Mouse (Mus musculus) adrenal gland, postnatal 36 days (tissue): ENCODE data around the gene Usp26. TPM values are rescaled to one million over a fixed set of nuclear protein-coding genes. Genes with fewer than 3 reads are reported as not detected.

Experiments used
- DNase-seq, 2 experiments: peaks; one replicate each; pipeline ENCODE4 v3.0.0; 2021; ENCODE audit warnings: mixed read lengths in 1 of 2
- long read RNA-seq, 2 experiments: library from polyadenylated mRNA; stranded (forward); transcript quantifications; one replicate each; pipeline ENCODE4 v2.0.0; 2021; ENCODE audit warnings: borderline sequencing depth in 2 of 2
- total RNA-seq, 2 experiments: library from RNA; stranded (reverse); gene quantifications; 2 replicates each; pipeline ENCODE4 v1.2.3; 2021

The Usp26 gene
- total RNA-seq: not detected
- long read RNA-seq, experiment 1: 0 reads
- long read RNA-seq, experiment 2: 0 reads

DNA sequence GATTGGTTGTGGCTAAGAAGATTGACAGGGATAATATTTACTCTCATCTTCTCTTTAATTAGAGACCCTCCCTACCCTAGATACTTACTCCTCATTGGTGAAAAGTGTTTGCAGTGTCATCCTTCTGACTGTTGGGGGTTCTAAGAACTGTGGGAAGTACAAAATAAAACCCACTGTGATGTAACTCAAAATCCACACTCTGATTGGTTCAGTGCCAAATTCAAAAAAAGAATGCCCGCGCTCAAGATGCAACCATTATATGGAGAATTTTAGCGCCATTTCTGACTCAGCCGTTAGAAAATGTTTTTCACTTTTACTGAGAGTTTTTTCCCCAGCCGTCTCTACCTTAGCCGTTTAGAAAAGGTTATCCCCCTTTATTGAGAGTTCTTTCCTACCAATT lies at the start of gene Usp26:
Usp26 (minus strand) TSS at position 101 of the 400 bp plus-strand sequence.
- DNase-seq: no peak

DNA sequence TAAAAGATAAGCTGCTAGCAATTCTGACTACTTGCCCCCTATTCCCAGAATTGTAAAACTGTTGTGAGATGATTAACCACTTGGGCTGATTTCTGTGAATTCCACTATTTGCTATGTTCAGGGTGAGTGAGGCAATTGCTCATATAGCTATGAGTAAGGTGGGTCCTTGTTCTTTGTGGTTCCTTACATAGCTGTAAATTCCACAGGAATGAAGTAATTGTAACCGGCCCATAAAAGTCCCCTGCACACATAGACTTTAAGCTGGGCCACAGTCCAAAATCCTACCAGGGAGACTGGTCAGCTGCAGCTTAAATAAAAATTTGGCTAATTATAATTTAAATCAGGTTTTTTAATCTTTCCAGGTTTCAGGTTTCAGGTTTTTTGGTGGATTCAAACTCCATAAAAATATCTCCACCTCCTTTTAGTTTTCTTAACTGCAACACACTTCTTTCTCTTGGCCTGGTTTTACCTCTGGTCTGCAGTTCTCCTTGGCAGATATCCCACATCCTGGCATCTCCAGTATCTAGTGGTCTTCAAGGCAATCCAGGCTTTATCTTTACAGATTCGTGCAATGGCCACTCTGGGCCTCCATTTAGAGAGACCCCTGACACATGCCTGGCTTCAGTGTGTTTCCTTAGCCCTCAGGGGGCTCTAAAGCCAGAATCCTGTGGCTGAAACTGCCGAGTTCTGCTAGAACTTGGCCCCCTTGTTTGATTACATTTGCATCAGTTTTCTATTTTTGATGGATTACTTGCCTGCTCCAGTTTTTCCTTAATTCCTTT lies 13.6 kb upstream of the Usp26 start:
- DNase-seq: no peak

DNA sequence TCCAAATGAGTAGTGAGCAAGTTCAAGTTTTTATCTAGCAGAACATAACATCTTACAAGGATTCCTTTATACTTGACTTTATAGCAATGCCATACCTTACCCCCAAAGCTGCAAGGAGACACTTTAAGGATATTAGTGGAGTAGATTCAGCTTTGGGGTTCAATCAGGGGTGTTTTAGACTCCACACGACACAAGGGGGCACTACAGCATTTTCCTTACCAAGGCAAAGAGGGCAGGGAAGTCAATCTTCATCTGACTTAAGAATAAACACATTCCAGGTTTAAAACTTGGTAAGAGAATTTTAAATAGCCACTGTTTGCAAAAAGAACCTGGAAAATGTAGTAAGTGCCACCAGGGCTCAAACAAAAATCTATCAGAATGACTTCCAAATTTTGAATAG lies 33.6 kb downstream of the Usp26 start:
- peak; percentile 24 to 36 for DNase-seq

GRCm38 (mm10) chrX:51736450-51736849 lies 64.6 kb downstream of the Usp26 start:
- DNase-seq: peak; percentile 37 to 43

GRCm38 (mm10) chrX:51714086-51714745 lies 86.8 kb downstream of the Usp26 start:
- DNase-seq: no peak

- peak; percentile 45 to 51 for DNase-seq
Measured at GRCm38 (mm10) chrX:51712996-51713395, 88.0 kb downstream of the Usp26 start.

Other genes with a start within 250 kb of the Usp26 start
- 1 to 10 TPM; 1.9 to 3.9 TPM for gene Hs6st2, start 119.4 kb downstream of the Usp26 start, total RNA-seq
- gene 1700080O16Rik, start 171.5 kb upstream of the Usp26 start, total RNA-seq: not detected